Mouse (Mus musculus): ENCODE results near the gene Klhl42. TPM values are rescaled to one million over a fixed set of nuclear protein-coding genes. Genes with fewer than 3 reads are reported as not detected.

Klhl42 gene
- 7.9 and 9.4 TPM in 2 replicates for polyA plus RNA-seq (2015; fragmentation: Nextera tagmentation; extraction: Ambion mirVana)

DNA sequence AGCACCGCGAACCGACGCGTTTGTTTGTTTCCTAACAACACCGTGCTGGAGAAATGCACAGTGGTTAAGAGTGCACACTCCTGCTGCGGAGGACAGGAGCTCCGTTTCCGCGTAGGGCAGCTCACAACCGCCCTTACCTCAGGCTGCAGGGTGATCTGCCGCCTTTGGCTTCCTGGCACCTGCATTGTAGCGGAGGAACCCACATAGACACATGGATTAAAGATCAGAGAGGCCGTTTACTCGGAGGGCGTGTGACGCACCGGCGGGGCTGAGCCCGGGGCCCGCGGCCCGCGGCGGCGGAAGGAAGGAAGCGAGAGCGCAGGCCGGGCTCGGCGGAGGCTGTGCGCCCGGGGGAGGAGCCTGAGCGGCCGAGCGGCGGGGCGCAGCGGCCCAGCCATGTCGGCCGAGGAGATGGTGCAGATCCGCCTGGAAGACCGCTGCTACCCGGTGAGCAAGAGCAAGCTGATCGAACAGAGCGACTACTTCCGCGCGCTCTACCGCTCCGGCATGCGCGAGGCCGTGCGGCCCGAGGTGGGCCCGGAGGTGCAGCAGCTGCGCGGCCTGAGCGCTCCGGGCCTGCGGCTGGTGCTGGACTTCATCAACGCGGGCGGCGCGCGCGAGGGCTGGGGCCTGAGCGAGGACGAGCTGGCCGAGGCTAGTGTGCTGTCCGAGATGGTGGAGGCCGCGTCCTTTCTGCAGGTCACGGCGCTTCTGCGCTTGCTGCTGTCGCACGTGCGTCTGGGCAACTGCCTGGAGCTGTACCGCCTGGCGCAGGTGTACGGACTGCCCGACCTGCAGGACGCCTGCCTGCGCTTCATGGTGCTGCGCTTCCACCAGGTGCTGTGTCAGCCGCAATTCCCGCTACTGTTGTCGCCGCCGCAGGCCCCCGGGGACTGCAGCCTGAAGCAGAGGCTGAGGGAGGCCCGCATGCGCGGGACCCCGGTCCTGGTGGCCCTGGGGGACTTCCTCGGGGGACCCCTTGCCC lies at the start of gene Klhl42:
Klhl42 (plus strand) TSS at position 244 of the 985 bp plus-strand sequence.
- Histone ChIP-seq H3K4me2 (peak within 1 kb of the TSS; percentile 96), H3K4me1 (peaks cover 33% of the 10 kb centered on the region), H3K9ac (peak within 1 kb of the TSS; percentile 87), H3K36me3 (no peaks in the 10 kb centered on the region), H3K9me3 (no peaks in the 10 kb centered on the region), H3K4me3 (replicated peaks) (peak within 1 kb of the TSS; percentile 71), H3K27me3 (replicated peaks) (no peaks in the 10 kb centered on the region), H3K27ac (peak within 1 kb of the TSS; percentile 89)
- under 1% methylated on average over 79 of the region's 99 CpGs for WGBS
- ATAC-seq (ENCODE audit: insufficient read depth, low FRiP score, low read depth) = peak; percentile 90

DNA sequence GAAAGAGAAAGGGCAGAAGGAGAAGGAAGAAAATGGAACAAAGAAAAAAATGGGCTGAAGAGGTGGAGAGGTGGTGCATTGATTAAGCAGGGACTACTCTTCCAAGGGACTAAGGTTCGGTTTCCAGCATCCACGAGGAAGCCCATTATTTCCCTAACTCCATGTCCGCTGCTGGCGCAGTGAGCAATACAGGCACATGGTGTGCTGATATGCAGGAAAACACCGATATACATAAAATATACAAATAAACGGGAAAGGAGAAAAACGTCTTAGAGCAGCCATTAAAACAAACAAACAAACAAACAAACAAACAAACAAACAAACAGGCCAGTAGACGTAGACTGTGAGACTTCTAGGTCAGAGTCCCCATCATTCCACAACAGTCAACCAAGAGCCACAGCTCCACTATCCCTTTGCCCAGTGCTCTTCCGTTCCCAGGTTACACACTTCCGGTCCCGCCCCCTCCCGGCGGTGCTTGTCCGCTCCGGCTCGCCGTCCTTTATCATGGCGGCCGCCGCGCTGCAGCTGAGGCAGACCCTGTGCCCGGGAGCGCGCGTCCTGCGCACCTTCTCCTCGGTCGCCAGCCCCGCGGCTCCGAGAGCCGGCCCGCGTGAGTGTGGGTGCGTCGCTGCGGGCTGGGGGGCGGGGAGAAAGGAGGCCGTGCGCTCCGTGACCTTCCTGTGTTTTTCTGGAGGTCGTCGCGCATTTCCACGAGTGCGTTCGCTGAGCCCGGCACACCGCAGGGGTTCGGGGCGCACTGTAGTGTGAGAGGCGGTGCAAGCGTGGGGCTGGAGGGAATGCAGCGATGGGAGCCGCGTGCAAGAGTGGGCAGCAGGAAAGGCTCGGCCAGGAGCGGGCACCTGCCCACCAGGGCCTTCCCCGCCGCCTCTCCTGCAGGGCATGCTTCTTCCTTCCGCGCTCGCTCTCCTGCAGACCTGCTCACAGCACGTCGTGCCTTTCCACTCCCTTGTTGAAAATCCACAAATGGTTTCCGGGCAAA lies 48.6 kb upstream of the Klhl42 start, which contains the start of gene Mrps35:
Mrps35 (plus strand) TSS at position 474 of the 1,000 bp plus-strand sequence.
- Histone ChIP-seq H3K27me3 (replicated peaks) (no peaks in the 10 kb centered on the region), H3K4me1 (0 out of 2 replicates have a peak, but pooled peaks cover 8% of the 10 kb centered on the region), H3K27ac (peak within 1 kb of the TSS; percentile 78), H3K36me3 (no peaks in the 10 kb centered on the region), H3K4me3 (replicated peaks) (peak within 1 kb of the TSS; percentile 75), H3K4me2 (peak within 1 kb of the TSS; percentile 62), H3K9ac (peak within 1 kb of the TSS; percentile 67), H3K9me3 (no peaks in the 10 kb centered on the region)
- 4% methylated on average over 66 of the region's 66 CpGs for WGBS
- ATAC-seq (ENCODE audit: insufficient read depth, low FRiP score, low read depth) = peak; percentile 97

DNA sequence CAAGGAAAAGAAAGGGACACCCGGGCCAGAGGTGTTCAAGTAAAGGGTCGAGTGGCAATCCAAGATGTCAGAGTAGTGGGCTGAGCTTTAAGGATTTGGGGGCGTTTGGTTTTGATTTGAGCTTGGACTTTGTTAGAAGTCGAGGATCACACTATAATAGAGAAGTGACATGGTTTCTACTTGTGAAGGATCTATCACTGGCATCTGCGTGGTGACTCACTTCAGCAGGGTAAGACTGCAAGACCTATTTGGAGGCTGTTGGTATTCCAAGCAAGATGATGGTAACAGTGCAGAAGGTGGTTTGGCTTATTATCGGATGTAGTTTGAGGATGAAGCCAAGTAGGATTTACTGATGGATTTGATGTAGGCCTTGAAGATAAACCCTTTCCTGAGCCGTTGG lies 47.5 kb upstream of the Klhl42 start:
- Histone ChIP-seq H3K27me3 (replicated peaks) (no peaks in the 10 kb centered on the region), H3K4me3 (replicated peaks) (peak overlapping the region; percentile 75), H3K27ac (no peak overlapping the region), H3K9me3 (no peaks in the 10 kb centered on the region), H3K36me3 (no peaks in the 10 kb centered on the region; the same call in 1 of the 2 replicates), H3K4me1 (0 out of 2 replicates have a peak, but pooled peaks cover 8% of the 10 kb centered on the region), H3K9ac (peak overlapping the region; percentile 67; the same call in 1 of the 2 replicates), H3K4me2 (peak overlapping the region; percentile 62)
- WGBS = 42% methylated on average over 7 of the region's 7 CpGs
- ATAC-seq (ENCODE audit: insufficient read depth, low FRiP score, low read depth) = no peak

DNA sequence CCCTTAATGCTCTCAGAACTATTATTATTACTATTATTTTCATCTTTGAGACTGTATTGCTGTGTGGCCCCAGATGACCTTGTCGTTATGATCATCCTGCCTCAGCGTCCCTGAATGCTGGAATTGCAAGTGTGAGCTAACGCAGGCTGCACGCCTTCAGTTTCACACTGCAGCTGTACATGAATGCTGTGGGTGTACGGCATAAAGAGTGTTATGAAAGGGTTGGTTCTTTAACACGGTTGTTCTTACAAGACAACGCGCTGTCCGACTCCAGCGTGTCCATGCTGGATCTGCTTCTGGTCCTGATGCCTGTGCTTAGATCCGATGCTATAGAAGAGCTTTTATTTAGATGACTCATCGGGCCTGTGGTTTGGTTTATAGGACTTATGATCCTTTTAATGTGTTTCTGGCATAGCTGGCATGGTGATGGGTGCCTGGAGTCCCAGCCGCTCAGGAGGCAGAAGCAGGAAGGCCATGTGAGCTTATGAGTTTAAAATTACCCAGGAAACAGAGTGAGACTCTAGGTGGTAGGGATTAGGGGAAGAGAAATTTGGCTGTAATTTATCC lies 41.9 kb upstream of the Klhl42 start:
- H3K4me2 ChIP-seq = no peak overlapping the region
- H3K36me3 ChIP-seq = peaks cover 36% of the 10 kb centered on the region
- H3K27me3 ChIP-seq (replicated peaks) = no peaks in the 10 kb centered on the region
- H3K4me1 ChIP-seq = no peaks in the 10 kb centered on the region
- no peak overlapping the region for H3K9ac ChIP-seq
- H3K27ac ChIP-seq = no peak overlapping the region
- WGBS = 93% methylated on average over 13 of the region's 13 CpGs
- no peak for ATAC-seq (ENCODE audit: insufficient read depth, low FRiP score, low read depth)
- H3K9me3 ChIP-seq = no peaks in the 10 kb centered on the region
- H3K4me3 ChIP-seq (replicated peaks) = no peak overlapping the region

DNA sequence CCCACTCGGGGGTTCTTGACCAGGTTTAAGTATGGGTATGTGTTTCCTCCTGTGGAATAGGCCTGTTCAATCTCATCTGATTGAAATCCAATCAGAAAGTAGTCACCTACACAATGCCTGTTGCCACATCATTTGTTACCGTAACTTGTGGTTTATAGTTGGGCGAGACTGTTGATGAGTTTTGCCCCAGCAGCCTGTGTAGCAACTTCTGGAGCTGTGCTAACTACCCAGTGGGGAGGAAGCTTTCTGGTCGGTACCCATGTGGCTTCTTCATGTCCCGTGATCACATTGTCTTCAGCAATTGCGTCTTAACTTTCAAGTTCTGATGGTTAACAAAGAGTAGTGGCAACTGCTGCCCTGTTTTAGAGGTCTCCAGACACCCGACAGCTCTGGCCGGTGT lies 39.5 kb upstream of the Klhl42 start:
- Histone ChIP-seq H3K4me3 (replicated peaks) (no peak overlapping the region), H3K27me3 (replicated peaks) (no peaks in the 10 kb centered on the region), H3K27ac (no peak overlapping the region), H3K4me1 (no peaks in the 10 kb centered on the region), H3K9ac (no peak overlapping the region), H3K36me3 (peaks cover 48% of the 10 kb centered on the region), H3K9me3 (no peaks in the 10 kb centered on the region), H3K4me2 (no peak overlapping the region)
- 92% methylated on average over 8 of the region's 8 CpGs for WGBS
- no peak for ATAC-seq (ENCODE audit: insufficient read depth, low FRiP score, low read depth)

DNA sequence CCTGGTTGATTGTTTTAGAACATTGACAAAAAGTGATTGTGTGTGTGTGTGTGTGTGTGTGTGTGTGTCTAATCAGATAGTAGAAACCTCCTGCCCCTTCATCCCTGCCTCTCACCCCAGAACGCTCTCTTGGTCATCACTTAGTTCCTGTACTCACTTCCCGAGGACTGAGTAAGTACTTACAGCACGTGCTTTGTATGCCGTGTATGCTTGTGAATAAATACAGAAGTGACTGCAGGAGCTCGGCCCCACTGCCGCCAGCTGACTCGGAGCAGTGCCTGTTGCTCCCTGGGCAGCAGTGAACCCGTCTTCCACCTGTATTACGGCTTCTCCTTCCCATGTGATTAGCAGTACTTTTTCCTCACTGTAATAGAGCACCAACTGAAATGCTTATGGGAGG lies 38.7 kb upstream of the Klhl42 start:
- no peaks in the 10 kb centered on the region for H3K4me1 ChIP-seq
- H3K9ac ChIP-seq = no peak overlapping the region
- H3K9me3 ChIP-seq = no peaks in the 10 kb centered on the region
- no peak overlapping the region for H3K4me2 ChIP-seq
- ATAC-seq (ENCODE audit: insufficient read depth, low FRiP score, low read depth) = no peak
- 87% methylated on average over 9 of the region's 9 CpGs for WGBS
- H3K36me3 ChIP-seq = peaks cover 53% of the 10 kb centered on the region
- H3K27ac ChIP-seq = no peak overlapping the region
- no peak overlapping the region for H3K4me3 ChIP-seq (replicated peaks)
- no peaks in the 10 kb centered on the region for H3K27me3 ChIP-seq (replicated peaks)

DNA sequence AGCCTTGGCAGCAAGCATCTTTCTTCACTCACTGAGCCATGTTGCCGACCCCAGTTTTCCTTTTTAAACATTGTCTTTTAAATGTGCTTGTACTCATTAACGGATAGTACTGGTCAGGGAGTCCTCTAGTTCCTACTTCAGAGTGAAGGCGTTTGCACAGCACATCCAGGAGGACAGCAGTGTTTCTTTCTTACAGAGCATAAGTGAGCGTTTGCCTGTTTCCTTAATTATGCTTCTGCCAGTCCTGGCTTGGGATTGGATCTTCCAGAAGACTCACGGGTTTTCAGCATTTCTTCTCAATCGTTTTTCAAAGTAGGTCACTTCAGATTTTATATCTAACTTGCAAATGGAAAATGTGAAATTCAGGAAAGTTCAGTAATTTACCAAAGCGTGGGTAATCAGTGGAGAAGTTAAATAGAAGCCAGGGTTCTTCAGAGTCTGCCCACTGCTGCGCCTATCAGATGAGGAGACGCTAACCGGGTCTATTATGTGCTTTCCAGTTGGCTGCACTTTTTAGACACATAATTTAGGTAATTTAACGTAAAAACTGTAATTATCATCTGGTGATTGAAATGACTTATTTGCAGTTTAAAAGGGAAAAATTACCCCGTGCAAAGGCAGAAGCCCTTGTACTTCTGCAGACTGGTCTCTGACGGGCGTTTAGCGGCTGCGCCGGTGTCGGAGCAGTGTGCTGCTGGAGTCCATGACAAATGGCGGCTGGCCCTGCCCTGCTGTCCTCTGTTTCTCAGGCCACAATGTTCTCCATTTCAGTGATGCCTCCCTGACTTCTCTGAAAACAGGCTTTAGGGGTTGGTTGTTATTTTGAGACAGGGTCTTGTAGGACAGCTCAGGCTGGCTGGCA lies 37.2 kb upstream of the Klhl42 start:
- no peaks in the 10 kb centered on the region for H3K27me3 ChIP-seq (replicated peaks)
- no peak overlapping the region for H3K4me2 ChIP-seq
- H3K27ac ChIP-seq = no peak overlapping the region
- peaks cover 53% of the 10 kb centered on the region for H3K36me3 ChIP-seq
- H3K9ac ChIP-seq = no peak overlapping the region
- no peak overlapping the region for H3K4me3 ChIP-seq (replicated peaks)
- H3K4me1 ChIP-seq = no peaks in the 10 kb centered on the region
- 90% methylated on average over 19 of the region's 19 CpGs for WGBS
- ATAC-seq (ENCODE audit: insufficient read depth, low FRiP score, low read depth) = no peak
- H3K9me3 ChIP-seq = no peaks in the 10 kb centered on the region

DNA sequence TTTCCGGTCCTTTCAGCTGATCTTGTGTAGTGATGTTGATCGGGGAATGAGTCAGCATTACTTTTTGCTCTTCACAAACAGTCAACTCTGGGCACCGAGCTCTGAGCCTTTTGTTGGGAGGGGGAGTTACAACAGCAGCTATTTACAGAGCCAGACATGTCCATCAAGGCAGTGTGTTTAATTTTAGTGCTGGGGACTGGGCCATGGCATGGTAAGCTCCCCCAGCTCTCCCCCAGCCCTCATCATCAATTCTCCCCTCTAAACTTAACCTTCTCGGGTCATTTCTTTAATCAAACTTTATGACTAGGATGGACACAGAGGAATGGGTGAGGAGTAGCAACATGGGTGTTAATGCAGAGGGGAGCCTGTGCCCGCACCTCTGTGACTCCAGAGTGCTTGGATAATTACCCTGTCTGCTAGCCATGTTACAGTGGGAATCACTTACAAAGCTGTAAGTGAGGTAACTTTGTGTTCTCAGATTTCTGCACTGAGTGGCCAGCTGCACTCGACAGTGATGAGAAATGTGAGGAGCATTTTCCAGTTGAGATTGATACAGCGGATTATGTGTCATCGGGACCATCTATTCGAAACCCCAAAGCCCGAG lies 35.7 kb upstream of the Klhl42 start:
- WGBS = 82% methylated on average over 10 of the region's 10 CpGs

DNA sequence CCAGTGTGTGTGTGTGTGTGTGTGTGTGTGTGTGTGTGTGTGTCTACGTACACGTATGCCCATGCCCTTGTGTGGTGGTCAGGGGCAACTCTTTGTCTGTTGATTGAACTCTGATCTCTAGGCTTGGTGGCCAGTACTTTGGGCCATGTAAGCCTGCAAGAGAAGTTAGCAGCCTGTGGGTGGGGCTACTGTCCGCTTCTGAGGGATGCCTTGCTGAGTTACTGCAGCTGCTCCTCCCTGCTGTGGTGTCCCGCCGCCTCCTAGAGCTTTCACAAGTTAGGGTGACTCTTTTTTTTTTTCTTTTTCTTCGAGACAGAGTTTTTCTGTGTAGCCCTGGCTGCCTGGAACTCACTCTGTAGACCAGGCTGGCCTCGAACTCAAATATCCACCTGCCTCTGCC lies 31.9 kb upstream of the Klhl42 start:
- ATAC-seq (ENCODE audit: insufficient read depth, low FRiP score, low read depth) = no peak

More for the DNA sequence above, 35.7 kb upstream of the Klhl42 start:
- H3K36me3 ChIP-seq = peaks cover 47% of the 10 kb centered on the region
- no peaks in the 10 kb centered on the region for H3K27me3 ChIP-seq (replicated peaks)
- no peak overlapping the region for H3K4me3 ChIP-seq (replicated peaks)
- H3K9ac ChIP-seq = no peak overlapping the region
- H3K4me1 ChIP-seq = no peaks in the 10 kb centered on the region
- H3K9me3 ChIP-seq = no peaks in the 10 kb centered on the region
- H3K4me2 ChIP-seq = no peak overlapping the region
- no peak overlapping the region for H3K27ac ChIP-seq
- ATAC-seq (ENCODE audit: insufficient read depth, low FRiP score, low read depth) = no peak

DNA sequence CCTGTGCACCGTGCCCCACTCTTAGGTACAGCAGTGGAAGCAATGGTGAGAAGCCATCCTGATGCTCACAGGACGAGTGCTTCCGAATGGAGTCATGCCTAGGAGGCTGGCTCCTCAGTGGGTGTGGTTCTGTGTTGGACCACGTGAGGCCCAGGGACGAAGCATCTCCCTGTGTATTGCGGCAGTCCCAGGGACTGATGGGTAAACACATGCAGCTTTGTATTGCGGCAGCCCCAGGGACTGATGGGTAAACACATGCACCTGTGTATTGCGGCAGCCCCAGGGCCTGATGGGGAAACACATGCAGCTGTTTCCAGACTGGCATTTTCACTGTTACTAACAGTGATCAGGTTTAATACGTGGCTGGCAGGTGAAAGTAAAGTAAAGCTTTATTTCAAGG lies 29.5 kb upstream of the Klhl42 start:
- Histone ChIP-seq H3K9me3 (no peaks in the 10 kb centered on the region), H3K36me3 (peaks cover 24% of the 10 kb centered on the region), H3K9ac (no peak overlapping the region), H3K4me2 (no peak overlapping the region), H3K4me1 (no peaks in the 10 kb centered on the region), H3K4me3 (replicated peaks) (no peak overlapping the region), H3K27ac (no peak overlapping the region), H3K27me3 (replicated peaks) (no peaks in the 10 kb centered on the region)
- 75% methylated on average over 9 of the region's 9 CpGs for WGBS
- ATAC-seq (ENCODE audit: insufficient read depth, low FRiP score, low read depth) = no peak

More for the DNA sequence above, 31.9 kb upstream of the Klhl42 start:
- Histone ChIP-seq H3K9ac (no peak overlapping the region), H3K9me3 (no peaks in the 10 kb centered on the region), H3K36me3 (peaks cover 31% of the 10 kb centered on the region), H3K4me1 (no peaks in the 10 kb centered on the region), H3K27ac (no peak overlapping the region), H3K4me2 (no peak overlapping the region), H3K27me3 (replicated peaks) (no peaks in the 10 kb centered on the region), H3K4me3 (replicated peaks) (no peak overlapping the region)
- WGBS = 64% methylated on average over 7 of the region's 7 CpGs
